Comparison of ENCODE assay signal across 8 mouse cellular contexts in genomic region chr17:34941344-34942041, GRCm38 (mm10). TPM values are rescaled to one million over a fixed set of nuclear protein-coding genes. Genes with fewer than 3 reads are reported as not detected.
DNase-seq lines count a peak whose midpoint lies in the region; ATAC-seq and TF ChIP-seq lines count a peak whose summit lies in the region.

No protein-coding gene starts in this region.

- no peak overlapping the region for H3K9ac ChIP-seq in forebrain, postnatal 0 days
- H3K9ac ChIP-seq in neural tube, embryonic 12.5 days: 0 out of 2 replicates have a peak overlapping the region, but pooled peaks have one; percentile 18

- 5% methylated on average over 15 of the region's 15 CpGs for WGBS in forebrain, postnatal 0 days
- 7% methylated on average over 15 of the region's 15 CpGs for WGBS in neural tube, embryonic 12.5 days

- peak overlapping the region; percentile 30; the same call in 1 of the 2 replicates for H3K4me2 ChIP-seq in forebrain, postnatal 0 days (ENCODE audit: low read depth)
- H3K4me2 ChIP-seq in neural tube, embryonic 12.5 days (replicated peaks): peak overlapping the region; percentile 53

- no peak for TF ChIP-seq CTCF in forebrain, postnatal 0 days (IDR thresholded peaks at IDR 0.05; ENCODE audit: low read depth)

- intact Hi-C loops in left cerebral cortex, postnatal 25 days (cut with DNase I): no loop called here

- no peaks in the 10 kb centered on the region for H3K27me3 ChIP-seq in forebrain, postnatal 0 days (ENCODE audit: insufficient read depth, low read length)
- H3K27me3 ChIP-seq in neural tube, embryonic 12.5 days (replicated peaks): no peaks in the 10 kb centered on the region

- peak; percentile 26 for DNase-seq in thymus, postnatal 4 days
- DNase-seq in thymus, postnatal 36 days: no peak
- no peak for DNase-seq in forebrain, postnatal 0 days
- DNase-seq in kidney, postnatal 14 days: peak; percentile 41
- DNase-seq in left cerebral cortex, adult 9 months (ENCODE audit: low spot score in 2 of 2): no peak
- no peak for DNase-seq in cerebellum, adult 18-20 months
- DNase-seq in left cerebral cortex, postnatal 25 days (ENCODE audit: low spot score in 2 of 2): no peak

- H3K4me3 ChIP-seq in forebrain, postnatal 0 days (ENCODE audit: low read depth, low read length): 0 out of 2 replicates have a peak overlapping the region, but pooled peaks have one; percentile 1
- H3K4me3 ChIP-seq in neural tube, embryonic 12.5 days: peak overlapping the region; percentile 5; the same call in 1 of the 2 replicates

- no peaks in the 10 kb centered on the region for H3K4me1 ChIP-seq in forebrain, postnatal 0 days (ENCODE audit: insufficient read depth)
- H3K4me1 ChIP-seq in neural tube, embryonic 12.5 days: peaks cover 5% of the 10 kb centered on the region; the same call in 1 of the 2 replicates

- no peak overlapping the region for H3K27ac ChIP-seq in forebrain, postnatal 0 days (ENCODE audit: low read depth, low read length)
- no peak overlapping the region for H3K27ac ChIP-seq in neural tube, embryonic 12.5 days

- no peak for ATAC-seq in forebrain, postnatal 0 days
- no peak for ATAC-seq in neural tube, embryonic 12.5 days (ENCODE audit: low FRiP score, low read depth)

- H3K36me3 ChIP-seq in forebrain, postnatal 0 days (ENCODE audit: insufficient read depth): no peaks in the 10 kb centered on the region
- H3K36me3 ChIP-seq in neural tube, embryonic 12.5 days: peaks cover 2% of the 10 kb centered on the region; the same call in 1 of the 2 replicates

- H3K9me3 ChIP-seq in forebrain, postnatal 0 days (ENCODE audit: low read length): no peaks in the 10 kb centered on the region
- no peaks in the 10 kb centered on the region for H3K9me3 ChIP-seq in neural tube, embryonic 12.5 days

RNA-seq across cellular contexts. Expression of gene Neu1, which starts 10.4 kb away (rescaled TPM):
- 36.7 and 36.8 TPM in 2 replicates for total RNA-seq in forebrain, postnatal 0 days (2014; rRNA removed)
- 33.5 and 34.5 TPM in 2 replicates for polyA plus RNA-seq in forebrain, postnatal 0 days (2015; fragmentation: Nextera tagmentation; extraction: Ambion mirVana)
- polyA plus RNA-seq in neural tube, embryonic 12.5 days (2016; fragmentation: Nextera tagmentation; extraction: Ambion mirVana): 24.4 and 27.3 TPM in 2 replicates
- total RNA-seq in left cerebral cortex, postnatal 25 days (2021): 10 to 100 TPM; 42.9 to 44.0 TPM

RNA-seq across cellular contexts. Expression of gene Hspa1b, which starts 17.5 kb away (rescaled TPM):
- 5.2 and 8.1 TPM in 2 replicates for total RNA-seq in forebrain, postnatal 0 days (2014; rRNA removed)
- 0.42 and 0.52 TPM in 2 replicates for polyA plus RNA-seq in forebrain, postnatal 0 days (2015; fragmentation: Nextera tagmentation; extraction: Ambion mirVana)
- 0.26 TPM in 1 of 2 replicates, not detected in the other for polyA plus RNA-seq in neural tube, embryonic 12.5 days (2016; fragmentation: Nextera tagmentation; extraction: Ambion mirVana)
- total RNA-seq in left cerebral cortex, postnatal 25 days (2021): 10 to 100 TPM in 1 of 2 experiments, 1 to 10 TPM in 1; 9.9 to 15.0 TPM

RNA-seq across cellular contexts. Expression of gene Slc44a4, which starts 27.2 kb away (rescaled TPM):
- not detected in 2 replicates for total RNA-seq in forebrain, postnatal 0 days (2014; rRNA removed)
- polyA plus RNA-seq in forebrain, postnatal 0 days (2015; fragmentation: Nextera tagmentation; extraction: Ambion mirVana): 0.06 TPM in 1 of 2 replicates, not detected in the other
- polyA plus RNA-seq in neural tube, embryonic 12.5 days (2016; fragmentation: Nextera tagmentation; extraction: Ambion mirVana): not detected in 2 replicates
- under 1 TPM; 0.55 to 0.66 TPM for total RNA-seq in left cerebral cortex, postnatal 25 days (2021)

RNA-seq across cellular contexts. Expression of gene Gm20481, which starts 28.2 kb away (rescaled TPM):
- total RNA-seq in forebrain, postnatal 0 days (2014; rRNA removed): not detected in 2 replicates
- not detected in 2 replicates for polyA plus RNA-seq in forebrain, postnatal 0 days (2015; fragmentation: Nextera tagmentation; extraction: Ambion mirVana)
- polyA plus RNA-seq in neural tube, embryonic 12.5 days (2016; fragmentation: Nextera tagmentation; extraction: Ambion mirVana): not detected in 2 replicates
- not detected for total RNA-seq in left cerebral cortex, postnatal 25 days (2021)

RNA-seq across cellular contexts. Expression of gene Hspa1a, which starts 30.5 kb away (rescaled TPM):
- 7.9 and 13.8 TPM in 2 replicates for total RNA-seq in forebrain, postnatal 0 days (2014; rRNA removed)
- polyA plus RNA-seq in forebrain, postnatal 0 days (2015; fragmentation: Nextera tagmentation; extraction: Ambion mirVana): 7.6 and 8.5 TPM in 2 replicates
- polyA plus RNA-seq in neural tube, embryonic 12.5 days (2016; fragmentation: Nextera tagmentation; extraction: Ambion mirVana): 3.1 and 3.5 TPM in 2 replicates
- 10 to 100 TPM; 10.8 to 12.6 TPM for total RNA-seq in left cerebral cortex, postnatal 25 days (2021)

Comparison
In these comparisons a context has a peak if more than half of its experiments do, and no peak if none do; other contexts are left out.
1. DNase-seq: peak in thymus, postnatal 4 days (single experiment) and kidney, postnatal 14 days (single experiment); none in thymus, postnatal 36 days (0 of 2), forebrain, postnatal 0 days (single experiment), left cerebral cortex, adult 9 months (0 of 2), cerebellum, adult 18-20 months (0 of 2) and left cerebral cortex, postnatal 25 days (0 of 2).